Mouse (Mus musculus): ENCODE measurements around the gene Timp3. TPM values are rescaled to one million over a fixed set of nuclear protein-coding genes. Genes with fewer than 3 reads are reported as not detected.
A peak's percentile ranks its signal among the peaks of the same experiment; 100 is the strongest.

Timp3 gene
- polyA plus RNA-seq, 1 experiment from 2014 or later, result 81.4 TPM

GRCm38 (mm10) chr10:86340421-86340820, 40.2 kb downstream of the Timp3 start:
- H3K9me3 ChIP-seq (replicated peaks), result no peaks in the 10 kb centered on the region
- H3K4me2 ChIP-seq (replicated peaks), result no peak overlapping the region
- peaks cover 59% of the 10 kb centered on the region for H3K4me1 ChIP-seq
- peak overlapping the region; percentile 49; the same call in 1 of the 2 replicates for H3K27ac ChIP-seq (replicated peaks)
- 55% methylated on average over 7 of the region's 7 CpGs for WGBS
- H3K4me3 ChIP-seq (replicated peaks), result no peak overlapping the region
- H3K9ac ChIP-seq, result no peak overlapping the region
- H3K27me3 ChIP-seq, result no peaks in the 10 kb centered on the region
- ATAC-seq (ENCODE audit: insufficient number of reproducible peaks, low FRiP score, low TSS enrichment, low read depth), result no peak
- H3K36me3 ChIP-seq, result peaks cover 12% of the 10 kb centered on the region

GRCm38 (mm10) chr10:86340991-86341527, 40.9 kb downstream of the Timp3 start:
- no peaks in the 10 kb centered on the region for H3K9me3 ChIP-seq (replicated peaks)
- no peak overlapping the region for H3K4me2 ChIP-seq (replicated peaks)
- H3K9ac ChIP-seq, result no peak overlapping the region
- H3K36me3 ChIP-seq, result peaks cover 18% of the 10 kb centered on the region
- peaks cover 59% of the 10 kb centered on the region for H3K4me1 ChIP-seq
- no peak overlapping the region for H3K27ac ChIP-seq (replicated peaks)
- no peak overlapping the region for H3K4me3 ChIP-seq (replicated peaks)
- H3K27me3 ChIP-seq, result no peaks in the 10 kb centered on the region
- 56% methylated on average over 3 of the region's 3 CpGs for WGBS
- ATAC-seq (ENCODE audit: insufficient number of reproducible peaks, low FRiP score, low TSS enrichment, low read depth), result no peak

- Histone ChIP-seq H3K9ac (no peak overlapping the region), H3K36me3 (peaks cover 18% of the 10 kb centered on the region), H3K4me2 (replicated peaks) (no peak overlapping the region), H3K4me3 (replicated peaks) (no peak overlapping the region), H3K27me3 (no peaks in the 10 kb centered on the region), H3K4me1 (peaks cover 54% of the 10 kb centered on the region), H3K9me3 (replicated peaks) (no peaks in the 10 kb centered on the region), H3K27ac (replicated peaks) (no peak overlapping the region)
- ATAC-seq (ENCODE audit: insufficient number of reproducible peaks, low FRiP score, low TSS enrichment, low read depth), result no peak
- 46% methylated on average over 8 of the region's 8 CpGs for WGBS
Measured at GRCm38 (mm10) chr10:86341589-86341988, 41.4 kb downstream of the Timp3 start.

GRCm38 (mm10) chr10:86342151-86342550, 42.0 kb downstream of the Timp3 start:
- H3K27ac ChIP-seq (replicated peaks), result no peak overlapping the region
- H3K9ac ChIP-seq, result no peak overlapping the region
- H3K27me3 ChIP-seq, result no peaks in the 10 kb centered on the region
- 77% methylated on average over 4 of the region's 4 CpGs for WGBS
- no peaks in the 10 kb centered on the region for H3K9me3 ChIP-seq (replicated peaks)
- H3K4me1 ChIP-seq, result peaks cover 49% of the 10 kb centered on the region
- H3K4me2 ChIP-seq (replicated peaks), result no peak overlapping the region
- no peak for ATAC-seq (ENCODE audit: insufficient number of reproducible peaks, low FRiP score, low TSS enrichment, low read depth)
- H3K4me3 ChIP-seq (replicated peaks), result no peak overlapping the region
- H3K36me3 ChIP-seq, result peaks cover 18% of the 10 kb centered on the region

- Histone ChIP-seq H3K9ac (no peak overlapping the region), H3K27ac (replicated peaks) (no peak overlapping the region), H3K27me3 (no peaks in the 10 kb centered on the region), H3K4me2 (replicated peaks) (no peak overlapping the region), H3K36me3 (peaks cover 18% of the 10 kb centered on the region), H3K9me3 (replicated peaks) (no peaks in the 10 kb centered on the region), H3K4me1 (peaks cover 46% of the 10 kb centered on the region), H3K4me3 (replicated peaks) (no peak overlapping the region)
- 65% methylated on average over 7 of the region's 7 CpGs for whole genome bisulfite sequencing
- ATAC-seq (ENCODE audit: insufficient number of reproducible peaks, low FRiP score, low TSS enrichment, low read depth), result no peak
Measured at GRCm38 (mm10) chr10:86342713-86343112, 42.5 kb downstream of the Timp3 start.

- H3K27ac ChIP-seq (replicated peaks), result no peak overlapping the region
- H3K9ac ChIP-seq, result no peak overlapping the region
- no peak overlapping the region for H3K4me3 ChIP-seq (replicated peaks)
- no peak overlapping the region for H3K4me2 ChIP-seq (replicated peaks)
- H3K36me3 ChIP-seq, result peaks cover 18% of the 10 kb centered on the region
- no peaks in the 10 kb centered on the region for H3K9me3 ChIP-seq (replicated peaks)
- no peaks in the 10 kb centered on the region for H3K27me3 ChIP-seq
- WGBS, result 85% methylated on average over 6 of the region's 6 CpGs
- peaks cover 40% of the 10 kb centered on the region for H3K4me1 ChIP-seq
- no peak for ATAC-seq (ENCODE audit: insufficient number of reproducible peaks, low FRiP score, low TSS enrichment, low read depth)
Measured at GRCm38 (mm10) chr10:86343362-86343761, 43.2 kb downstream of the Timp3 start.

GRCm38 (mm10) chr10:86343931-86344330, 43.8 kb downstream of the Timp3 start:
- 72% methylated on average over 7 of the region's 7 CpGs for WGBS
- no peaks in the 10 kb centered on the region for H3K27me3 ChIP-seq
- ATAC-seq (ENCODE audit: insufficient number of reproducible peaks, low FRiP score, low TSS enrichment, low read depth), result no peak
- H3K4me2 ChIP-seq (replicated peaks), result no peak overlapping the region
- H3K9ac ChIP-seq, result no peak overlapping the region
- H3K4me3 ChIP-seq (replicated peaks), result no peak overlapping the region
- H3K4me1 ChIP-seq, result peaks cover 34% of the 10 kb centered on the region
- no peak overlapping the region for H3K27ac ChIP-seq (replicated peaks)
- H3K36me3 ChIP-seq, result peaks cover 18% of the 10 kb centered on the region
- H3K9me3 ChIP-seq (replicated peaks), result no peaks in the 10 kb centered on the region

- Histone ChIP-seq H3K9ac (no peak overlapping the region), H3K27ac (replicated peaks) (no peak overlapping the region), H3K4me1 (peaks cover 27% of the 10 kb centered on the region), H3K9me3 (replicated peaks) (no peaks in the 10 kb centered on the region), H3K27me3 (no peaks in the 10 kb centered on the region), H3K4me3 (replicated peaks) (no peak overlapping the region), H3K4me2 (replicated peaks) (no peak overlapping the region), H3K36me3 (peaks cover 18% of the 10 kb centered on the region)
- no peak for ATAC-seq (ENCODE audit: insufficient number of reproducible peaks, low FRiP score, low TSS enrichment, low read depth)
- WGBS, result 68% methylated on average over 6 of the region's 6 CpGs
Measured at GRCm38 (mm10) chr10:86344654-86345053, 44.5 kb downstream of the Timp3 start.

GRCm38 (mm10) chr10:86345645-86346044, 45.5 kb downstream of the Timp3 start:
- H3K36me3 ChIP-seq, result peaks cover 18% of the 10 kb centered on the region
- WGBS, result 81% methylated on average over 9 of the region's 9 CpGs
- ATAC-seq (ENCODE audit: insufficient number of reproducible peaks, low FRiP score, low TSS enrichment, low read depth), result no peak

GRCm38 (mm10) chr10:86346235-86346840, 46.2 kb downstream of the Timp3 start:
- no peaks in the 10 kb centered on the region for H3K9me3 ChIP-seq (replicated peaks)
- 45% methylated on average over 3 of the region's 3 CpGs for WGBS
- peaks cover 18% of the 10 kb centered on the region for H3K36me3 ChIP-seq
- no peak overlapping the region for H3K9ac ChIP-seq
- no peaks in the 10 kb centered on the region for H3K27me3 ChIP-seq
- no peak overlapping the region for H3K4me2 ChIP-seq (replicated peaks)
- no peak overlapping the region for H3K27ac ChIP-seq (replicated peaks)
- H3K4me3 ChIP-seq (replicated peaks), result no peak overlapping the region
- H3K4me1 ChIP-seq, result peaks cover 11% of the 10 kb centered on the region
- ATAC-seq (ENCODE audit: insufficient number of reproducible peaks, low FRiP score, low TSS enrichment, low read depth), result 0 out of 2 replicates have a peak, but pooled peaks have one; percentile 26

More at GRCm38 (mm10) chr10:86345645-86346044, 45.5 kb downstream of the Timp3 start:
- peaks cover 17% of the 10 kb centered on the region for H3K4me1 ChIP-seq
- H3K9me3 ChIP-seq (replicated peaks), result no peaks in the 10 kb centered on the region
- H3K27me3 ChIP-seq, result no peaks in the 10 kb centered on the region
- H3K27ac ChIP-seq (replicated peaks), result no peak overlapping the region
- H3K9ac ChIP-seq, result no peak overlapping the region
- no peak overlapping the region for H3K4me2 ChIP-seq (replicated peaks)
- no peak overlapping the region for H3K4me3 ChIP-seq (replicated peaks)

- no peaks in the 10 kb centered on the region for H3K36me3 ChIP-seq
- no peaks in the 10 kb centered on the region for H3K9me3 ChIP-seq (replicated peaks)
- H3K4me3 ChIP-seq (replicated peaks), result no peak overlapping the region
- H3K4me2 ChIP-seq (replicated peaks), result no peak overlapping the region
- H3K27ac ChIP-seq (replicated peaks), result no peak overlapping the region
- H3K27me3 ChIP-seq, result no peaks in the 10 kb centered on the region
- ATAC-seq (ENCODE audit: insufficient number of reproducible peaks, low FRiP score, low TSS enrichment, low read depth), result no peak
- 78% methylated on average over 2 of the region's 2 CpGs for WGBS
- H3K9ac ChIP-seq, result no peak overlapping the region
- H3K4me1 ChIP-seq, result no peaks in the 10 kb centered on the region
Measured at GRCm38 (mm10) chr10:86351287-86351686, 51.1 kb downstream of the Timp3 start.

- H3K4me2 ChIP-seq (replicated peaks), result no peak overlapping the region
- H3K4me1 ChIP-seq, result no peaks in the 10 kb centered on the region
- no peaks in the 10 kb centered on the region for H3K27me3 ChIP-seq
- H3K9ac ChIP-seq, result no peak overlapping the region
- H3K4me3 ChIP-seq (replicated peaks), result no peak overlapping the region
- H3K9me3 ChIP-seq (replicated peaks), result no peaks in the 10 kb centered on the region
- H3K36me3 ChIP-seq, result no peaks in the 10 kb centered on the region
- ATAC-seq (ENCODE audit: insufficient number of reproducible peaks, low FRiP score, low TSS enrichment, low read depth), result no peak
- 94% methylated on average over 3 of the region's 3 CpGs for WGBS
- H3K27ac ChIP-seq (replicated peaks), result no peak overlapping the region
Measured at GRCm38 (mm10) chr10:86352521-86352920, 52.3 kb downstream of the Timp3 start.
